Mouse (Mus musculus): ENCODE data around the gene Eogt. TPM values are rescaled to one million over a fixed set of nuclear protein-coding genes. Genes with fewer than 3 reads are reported as not detected.

Eogt gene
- 19.3 TPM for total RNA-seq (2023)

DNA sequence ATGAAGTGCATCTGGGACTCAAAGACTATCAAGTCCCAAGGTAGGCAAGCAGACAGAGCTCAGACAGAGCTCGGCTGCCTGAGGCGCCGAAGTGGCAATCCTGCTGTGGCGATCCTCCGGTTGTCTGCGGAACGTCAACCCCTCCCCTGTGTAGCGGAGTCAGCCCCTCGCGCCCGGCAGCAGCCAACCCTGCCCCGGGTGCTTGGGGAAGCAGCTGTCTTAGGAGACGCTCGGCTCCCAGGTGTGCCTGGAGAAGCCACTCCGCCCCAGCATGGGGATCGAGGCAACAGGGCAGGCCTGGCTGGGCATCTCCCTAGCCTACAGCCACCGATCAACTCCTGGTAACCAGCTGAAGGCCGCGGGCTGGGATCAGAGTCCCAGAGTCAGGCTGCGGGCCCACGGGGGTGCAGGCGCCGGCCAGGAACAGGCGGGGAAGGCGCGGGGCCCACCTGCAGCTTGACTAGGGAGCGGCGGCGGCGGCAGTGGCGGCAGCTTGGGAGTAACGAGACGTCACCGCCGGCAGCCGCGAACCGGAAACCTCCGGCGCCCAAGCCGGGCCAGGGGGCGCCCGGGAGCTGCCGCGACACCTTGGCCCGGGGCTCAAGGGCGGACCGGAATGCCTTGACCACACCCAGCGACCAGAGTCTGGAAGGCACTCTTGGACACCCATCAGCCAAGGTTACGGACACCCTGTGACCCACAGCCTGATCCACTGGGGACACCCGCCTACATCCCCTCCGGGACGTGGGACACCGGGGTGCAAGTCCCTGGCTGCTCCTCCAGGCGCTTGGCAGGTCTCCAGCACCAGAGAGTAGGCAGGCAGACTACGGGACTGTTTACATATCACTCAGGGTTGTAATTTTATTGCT, at the start of gene Eogt:
Eogt (minus strand) TSS at position 800 of the 869 bp plus-strand sequence.

DNA sequence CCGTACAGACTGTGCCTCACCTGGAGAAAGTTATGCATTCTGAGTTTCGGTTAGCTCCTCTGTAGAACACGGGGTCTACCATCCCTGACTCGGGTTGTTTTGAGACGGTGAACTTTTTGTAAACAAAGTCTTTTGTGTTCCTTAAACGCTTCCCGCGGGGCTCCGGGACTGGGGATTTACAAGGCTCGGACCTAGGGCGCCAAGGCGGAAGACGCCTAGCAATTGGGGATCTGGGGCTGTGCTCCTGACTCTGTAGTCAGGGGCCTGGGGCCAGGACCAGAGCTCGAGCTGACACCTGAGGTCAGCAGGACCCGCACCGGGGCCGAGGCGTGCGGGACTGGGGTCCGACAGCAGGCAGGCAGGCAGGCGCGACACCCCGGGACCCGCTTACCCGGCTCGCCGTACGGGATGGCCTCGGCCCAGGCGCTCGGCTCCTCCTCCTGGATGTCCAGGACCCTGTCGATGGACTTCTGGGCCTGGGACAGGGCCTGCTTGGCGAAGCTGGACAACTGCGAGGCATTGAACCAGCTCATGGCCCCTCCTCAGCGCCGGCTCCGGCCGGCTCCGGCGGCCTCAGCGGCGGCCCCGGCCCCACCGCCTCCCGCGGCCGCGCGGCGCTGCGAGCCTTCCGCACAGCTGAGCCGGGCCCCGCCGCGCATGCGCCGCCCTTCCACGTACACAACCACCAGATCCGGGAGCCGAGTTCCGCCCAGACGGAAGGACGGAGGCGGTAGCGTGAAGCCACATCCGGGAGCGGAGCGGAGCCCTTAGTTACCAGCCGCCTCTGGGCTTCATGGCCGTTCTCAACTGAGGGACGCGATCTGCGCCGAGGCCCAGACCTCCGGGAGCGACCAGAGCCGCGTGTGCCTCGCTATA, 29.7 kb upstream of the Eogt start, which contains the start of gene Tmf1:
Tmf1 (minus strand) TSS at position 632 of the 876 bp plus-strand sequence.

DNA sequence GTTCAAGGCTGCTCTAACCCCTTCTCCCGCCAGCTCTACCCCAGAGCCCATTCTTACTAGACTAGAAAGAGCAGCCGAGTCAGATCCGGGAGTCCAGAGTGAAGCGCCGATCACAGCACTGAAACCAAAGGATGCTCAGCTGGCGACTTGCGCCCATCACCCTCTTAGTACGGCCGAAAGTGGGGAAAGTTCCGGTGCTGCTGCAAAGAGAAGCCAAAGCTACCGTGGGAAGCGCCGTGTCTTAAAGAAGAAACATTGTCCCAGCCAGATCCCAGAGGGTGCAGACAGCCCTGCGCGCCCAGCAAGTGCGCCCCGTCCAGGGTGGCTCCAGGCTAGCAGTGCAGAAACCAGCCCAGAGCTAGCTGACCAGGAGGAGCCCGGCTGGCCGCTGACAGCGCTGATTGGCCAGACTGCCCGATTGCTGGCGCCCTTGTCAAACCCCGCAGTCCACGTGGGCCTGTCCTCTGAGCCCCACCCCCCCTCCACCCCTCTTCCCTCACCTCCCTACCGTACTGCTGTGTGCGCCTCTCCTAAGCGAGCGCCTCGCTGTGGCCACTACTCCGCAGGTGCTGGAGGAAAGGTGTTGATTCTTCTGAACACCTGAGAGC, 88.8 kb downstream of the Eogt start, which contains the start of gene Fam19a4:
Fam19a4 (minus strand) TSS at position 340 of the 608 bp plus-strand sequence.

Other genes starting within 250 kb of the Eogt start
- gene Fam19a4, start 88.8 kb downstream of the Eogt start, total RNA-seq (2023): not detected
- 61.3 TPM for gene Tmf1, start 29.9 kb upstream of the Eogt start, total RNA-seq (2023)
- 61.5 TPM for gene Uba3, start 56.5 kb upstream of the Eogt start, total RNA-seq (2023)
- 140 TPM for gene Arl6ip5, start 61.5 kb upstream of the Eogt start, total RNA-seq (2023)
- gene Lmod3, start 103.6 kb upstream of the Eogt start, total RNA-seq (2023): not detected

Measured in CD4-positive naive resting alpha-beta T cell, adult 76 days (primary cell).